Mouse (Mus musculus): ENCODE results near the gene Cel.

DNA sequence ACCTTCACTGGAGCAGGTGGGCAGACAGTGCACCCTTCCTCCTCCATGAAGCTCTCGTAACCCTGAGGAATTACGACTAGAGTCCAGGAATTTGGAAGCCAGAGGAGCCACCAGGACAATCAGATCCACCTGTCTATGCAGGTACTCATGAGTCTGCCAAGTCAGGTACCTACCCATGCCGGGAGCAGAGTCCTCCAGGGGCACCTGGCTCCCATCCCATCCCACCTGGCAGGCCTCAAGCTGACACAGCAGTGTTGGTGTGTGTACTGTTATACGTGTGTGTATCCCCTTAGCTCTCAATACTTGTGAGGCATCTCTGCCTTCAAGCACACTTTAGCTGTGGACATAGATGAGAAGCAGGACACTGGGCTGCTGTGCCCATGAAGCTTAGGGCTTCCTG is 41.0 kb downstream of the Cel start:
- TF ChIP-seq POLR2A (IDR thresholded peaks at IDR 0.05; ENCODE audit: borderline replicate concordance, insufficient read depth, low read length) (no peak), CTCF (IDR thresholded peaks at IDR 0.05; ENCODE audit: borderline replicate concordance, insufficient read depth, low read depth, low read length) (no peak)
